In genomic region chr5:89032647-89033046, GRCm38 (mm10) we compare ENCODE assay signal across 29 mouse cellular contexts.
A peak's percentile ranks its signal among the peaks of the same experiment; 100 is the strongest.
DNase-seq lines count a peak whose midpoint lies in the region; ATAC-seq and TF ChIP-seq lines count a peak whose summit lies in the region.
"Had no signal": no experiment of that assay in that cellular context is flagged by ENCODE, and none has a peak within 500 bp of the region (broad histone marks: within the 10 kb centered on the region; RNA-seq: fewer than 3 reads in every experiment).

No protein-coding gene starts in this region.

- no peaks in the 10 kb centered on the region for H3K9me3 ChIP-seq in liver, embryonic 12.5 days (replicated peaks)
- H3K9me3 ChIP-seq: embryonic facial prominence, embryonic 10.5 days; embryonic facial prominence, embryonic 15.5 days; forebrain, embryonic 13.5 days; heart, embryonic 12.5 days; hindbrain, embryonic 13.5 days; liver, embryonic 13.5 days; midbrain, embryonic 10.5 days; midbrain, embryonic 15.5 days; neural tube, embryonic 15.5 days had no signal

- no peaks in the 10 kb centered on the region for H3K27me3 ChIP-seq in liver, adult 2 months (ENCODE audit: control insufficient read depth, insufficient read depth, low read length)
- no peaks in the 10 kb centered on the region for H3K27me3 ChIP-seq in liver, embryonic 12.5 days (replicated peaks)
- H3K27me3 ChIP-seq: embryonic facial prominence, embryonic 15.5 days; forebrain, embryonic 13.5 days; heart, embryonic 12.5 days; hindbrain, embryonic 13.5 days; liver, embryonic 13.5 days; midbrain, embryonic 15.5 days; neural tube, embryonic 15.5 days had no signal

- H3K4me2 ChIP-seq in liver, embryonic 12.5 days, result no peak overlapping the region
- H3K4me2 ChIP-seq: embryonic facial prominence, embryonic 15.5 days; forebrain, embryonic 13.5 days; heart, embryonic 12.5 days; hindbrain, embryonic 13.5 days; liver, embryonic 13.5 days; lung, embryonic 14.5 days; midbrain, embryonic 15.5 days; neural tube, embryonic 15.5 days had no signal

- peaks cover 9% of the 10 kb centered on the region; the same call in 1 of the 2 replicates for H3K4me1 ChIP-seq in liver, adult 2 months (ENCODE audit: control insufficient read depth, insufficient read depth, low read length)
- peaks cover 10% of the 10 kb centered on the region; the same call in 1 of the 2 replicates for H3K4me1 ChIP-seq in liver, embryonic 12.5 days
- H3K4me1 ChIP-seq in brown adipose tissue, adult 24 weeks (ENCODE audit: control insufficient read depth, insufficient read depth, insufficient read length, low read length), result peaks cover 2% of the 10 kb centered on the region
- H3K4me1 ChIP-seq: embryonic facial prominence, embryonic 10.5 days; embryonic facial prominence, embryonic 15.5 days; forebrain, embryonic 13.5 days; hindbrain, embryonic 13.5 days; midbrain, embryonic 10.5 days; neural tube, embryonic 15.5 days had no signal

- no peak overlapping the region for H3K4me3 ChIP-seq in liver, adult 2 months (ENCODE audit: insufficient read depth, low read depth, low read length)
- no peak overlapping the region for H3K4me3 ChIP-seq in liver, embryonic 12.5 days
- no peak overlapping the region for H3K4me3 ChIP-seq in brown adipose tissue, adult 24 weeks (ENCODE audit: insufficient read depth, low read depth, low read length)
- H3K4me3 ChIP-seq: embryonic facial prominence, embryonic 10.5 days; embryonic facial prominence, embryonic 15.5 days; forebrain, embryonic 13.5 days; heart, adult 2 months; heart, embryonic 12.5 days; hindbrain, embryonic 13.5 days; liver, embryonic 13.5 days; midbrain, embryonic 10.5 days; midbrain, embryonic 15.5 days; neural tube, embryonic 15.5 days had no signal

- ATAC-seq in liver, embryonic 12.5 days, result no peak
- ATAC-seq: forebrain, embryonic 13.5 days; intestine, embryonic 16.5 days; midbrain, embryonic 15.5 days had no signal

- H3K9ac ChIP-seq in liver, adult 2 months (ENCODE audit: low read depth, low read length), result no peak overlapping the region
- no peak overlapping the region for H3K9ac ChIP-seq in liver, embryonic 12.5 days
- H3K9ac ChIP-seq: embryonic facial prominence, embryonic 15.5 days; forebrain, embryonic 13.5 days; heart, embryonic 12.5 days; hindbrain, embryonic 13.5 days; liver, embryonic 13.5 days; lung, embryonic 14.5 days; midbrain, embryonic 15.5 days; neural tube, embryonic 15.5 days had no signal

- peaks cover 5% of the 10 kb centered on the region; the same call in 1 of the 2 replicates for H3K79me2 ChIP-seq in liver, adult 2 months (ENCODE audit: control insufficient read depth, insufficient read depth, low read length)

- peak; percentile 4 for DNase-seq in adrenal gland, adult 8-10 months
- DNase-seq in adrenal gland, postnatal 4 days (ENCODE audit: low spot score in 2 of 2), result no peak
- peak; percentile 37 for DNase-seq in kidney, adult 9 months
- no peak for DNase-seq in kidney, adult 8-10 months
- DNase-seq in liver, adult 2 months (ENCODE audit: extremely low read depth, low read depth, low spot score), result peak; percentile 99
- DNase-seq in lung, postnatal 14 days, result no peak
- DNase-seq: cerebellum, adult 8-10 months; cerebellum, postnatal 25 days; gastrocnemius, postnatal 25 days; heart, adult 2 months; heart, postnatal 4 days; liver, embryonic 13.5 days; lung, embryonic 14.5 days; retina, postnatal 1 day; right cerebral cortex, postnatal 14 days; thymus, postnatal 14 days had no signal

- TF ChIP-seq CTCF in liver, adult 2 months (IDR thresholded peaks at IDR 0.05; ENCODE audit: low read depth, low read length), result no peak

- peaks cover 4% of the 10 kb centered on the region; the same call in 1 of the 2 replicates for H3K36me3 ChIP-seq in liver, adult 2 months (ENCODE audit: control insufficient read depth, insufficient read depth, low read length)
- no peaks in the 10 kb centered on the region for H3K36me3 ChIP-seq in liver, embryonic 12.5 days
- H3K36me3 ChIP-seq: embryonic facial prominence, embryonic 10.5 days; embryonic facial prominence, embryonic 15.5 days; G1E; hindbrain, embryonic 13.5 days; liver, embryonic 13.5 days; midbrain, embryonic 10.5 days; midbrain, embryonic 15.5 days; neural tube, embryonic 15.5 days had no signal

- no peak overlapping the region; the same call in 1 of the 2 replicates for H3K27ac ChIP-seq in liver, adult 2 months (replicated peaks; ENCODE audit: insufficient read depth, low read depth, low read length)
- no peak overlapping the region for H3K27ac ChIP-seq in liver, embryonic 12.5 days
- peak overlapping the region; percentile 86 for H3K27ac ChIP-seq in brown adipose tissue, adult 24 weeks (replicated peaks; ENCODE audit: low read depth, low read length)
- H3K27ac ChIP-seq: embryonic facial prominence, embryonic 10.5 days; embryonic facial prominence, embryonic 15.5 days; forebrain, embryonic 13.5 days; heart, adult 2 months; hindbrain, embryonic 13.5 days; kidney, postnatal 0 days; liver, embryonic 13.5 days; midbrain, embryonic 10.5 days; midbrain, embryonic 15.5 days; neural tube, embryonic 15.5 days had no signal

- WGBS in liver, adult 2 months, result 17% methylated on average over 8 of the region's 8 CpGs
- WGBS in liver, embryonic 12.5 days (ENCODE audit: insufficient replicate concordance), result 60% methylated on average over 8 of the region's 8 CpGs

- TF ChIP-seq POLR2A in liver, adult 2 months (IDR thresholded peaks at IDR 0.05; ENCODE audit: extremely low read depth, insufficient read depth, low read length), result no peak

Comparison
In these comparisons a context has a peak if more than half of its experiments do, and no peak if none do; other contexts are left out.
1. DNase-seq: peak in adrenal gland, adult 8-10 months (single experiment), kidney, adult 9 months (single experiment) and liver, adult 2 months (single experiment); none in adrenal gland, postnatal 4 days (0 of 2), kidney, adult 8-10 months (0 of 2) and lung, postnatal 14 days (single experiment).